Mouse (Mus musculus): ENCODE measurements around the gene Pou2f3. TPM values are rescaled to one million over a fixed set of nuclear protein-coding genes. Genes with fewer than 3 reads are reported as not detected.
A peak's percentile ranks its signal among the peaks of the same experiment; 100 is the strongest.

The Pou2f3 gene
- polyA plus RNA-seq, 1 experiment, result 1.7 TPM

GRCm38 (mm10) chr9:43116997-43117336 is 93.2 kb downstream of the Pou2f3 start:
- Histone ChIP-seq H3K27ac (ENCODE audit: control insufficient read depth, insufficient read depth, low read length) (no peak overlapping the region), H3K4me1 (replicated peaks; ENCODE audit: control insufficient read depth, insufficient read depth, low read length) (no peaks in the 10 kb centered on the region), H3K4me3 (ENCODE audit: control insufficient read depth, insufficient read depth, low read length) (no peak overlapping the region), H3K36me3 (ENCODE audit: control insufficient read depth, insufficient read depth, low read length) (no peaks in the 10 kb centered on the region), H3K27me3 (ENCODE audit: control insufficient read depth, insufficient read depth, low read length) (no peaks in the 10 kb centered on the region; the same call in 1 of the 2 replicates)
- TF ChIP-seq POLR2A (IDR thresholded peaks at IDR 0.05; ENCODE audit: control insufficient read depth, extremely low read depth, insufficient read depth, low read length, poor library complexity) (no peak), CTCF (IDR thresholded peaks at IDR 0.05; ENCODE audit: borderline replicate concordance, control insufficient read depth, extremely low read depth, insufficient read depth, low read length, poor library complexity) (no peak)
- 88% methylated on average over 6 of the region's 6 CpGs for WGBS
- DNase-seq, result no peak

GRCm38 (mm10) chr9:43116134-43116996 is 93.8 kb downstream of the Pou2f3 start, which contains the start of gene Tmem136:
Gene Tmem136, minus strand, starts transcription at chr9:43116570.
- H3K4me1 ChIP-seq (replicated peaks; ENCODE audit: control insufficient read depth, insufficient read depth, low read length), result no peaks in the 10 kb centered on the region
- no peak for TF ChIP-seq POLR2A (IDR thresholded peaks at IDR 0.05; ENCODE audit: control insufficient read depth, extremely low read depth, insufficient read depth, low read length, poor library complexity)
- no peak for TF ChIP-seq CTCF (IDR thresholded peaks at IDR 0.05; ENCODE audit: borderline replicate concordance, control insufficient read depth, extremely low read depth, insufficient read depth, low read length, poor library complexity)
- no peaks in the 10 kb centered on the region for H3K36me3 ChIP-seq (ENCODE audit: control insufficient read depth, insufficient read depth, low read length)
- H3K27me3 ChIP-seq (ENCODE audit: control insufficient read depth, insufficient read depth, low read length), result no peaks in the 10 kb centered on the region; the same call in 1 of the 2 replicates
- no peak within 1 kb of the TSS for H3K27ac ChIP-seq (ENCODE audit: control insufficient read depth, insufficient read depth, low read length)
- peak within 1 kb of the TSS; percentile 10 for H3K4me3 ChIP-seq (ENCODE audit: control insufficient read depth, insufficient read depth, low read length)
- WGBS, result 9% methylated on average over 55 of the region's 55 CpGs
- DNase-seq, result peak; percentile 21

GRCm38 (mm10) chr9:43115431-43116133 is 94.6 kb downstream of the Pou2f3 start:
- WGBS, result 56% methylated on average over 12 of the region's 12 CpGs
- Histone ChIP-seq H3K4me1 (replicated peaks; ENCODE audit: control insufficient read depth, insufficient read depth, low read length) (no peaks in the 10 kb centered on the region), H3K27me3 (ENCODE audit: control insufficient read depth, insufficient read depth, low read length) (no peaks in the 10 kb centered on the region; the same call in 1 of the 2 replicates), H3K4me3 (ENCODE audit: control insufficient read depth, insufficient read depth, low read length) (no peak overlapping the region), H3K36me3 (ENCODE audit: control insufficient read depth, insufficient read depth, low read length) (no peaks in the 10 kb centered on the region), H3K27ac (ENCODE audit: control insufficient read depth, insufficient read depth, low read length) (no peak overlapping the region)
- TF ChIP-seq POLR2A (IDR thresholded peaks at IDR 0.05; ENCODE audit: control insufficient read depth, extremely low read depth, insufficient read depth, low read length, poor library complexity), result no peak
- no peak for TF ChIP-seq CTCF (IDR thresholded peaks at IDR 0.05; ENCODE audit: borderline replicate concordance, control insufficient read depth, extremely low read depth, insufficient read depth, low read length, poor library complexity)
- no peak for DNase-seq

GRCm38 (mm10) chr9:43114833-43115232 is 95.3 kb downstream of the Pou2f3 start:
- WGBS, result 88% methylated on average over 4 of the region's 4 CpGs
- Histone ChIP-seq H3K27ac (ENCODE audit: control insufficient read depth, insufficient read depth, low read length) (no peak overlapping the region), H3K27me3 (ENCODE audit: control insufficient read depth, insufficient read depth, low read length) (no peaks in the 10 kb centered on the region; the same call in 1 of the 2 replicates)

GRCm38 (mm10) chr9:43110286-43110980 is 99.7 kb downstream of the Pou2f3 start:
- peaks cover 2% of the 10 kb centered on the region for H3K4me1 ChIP-seq (replicated peaks; ENCODE audit: control insufficient read depth, insufficient read depth, low read length)
- DNase-seq, result no peak
- H3K27me3 ChIP-seq (ENCODE audit: control insufficient read depth, insufficient read depth, low read length), result peaks cover 6% of the 10 kb centered on the region
- no peak for TF ChIP-seq POLR2A (IDR thresholded peaks at IDR 0.05; ENCODE audit: control insufficient read depth, extremely low read depth, insufficient read depth, low read length, poor library complexity)
- H3K4me3 ChIP-seq (ENCODE audit: control insufficient read depth, insufficient read depth, low read length), result no peak overlapping the region
- no peak overlapping the region for H3K27ac ChIP-seq (ENCODE audit: control insufficient read depth, insufficient read depth, low read length)
- WGBS, result 90% methylated on average over 8 of the region's 8 CpGs
- H3K36me3 ChIP-seq (ENCODE audit: control insufficient read depth, insufficient read depth, low read length), result no peaks in the 10 kb centered on the region

More at GRCm38 (mm10) chr9:43114833-43115232, 95.3 kb downstream of the Pou2f3 start:
- Histone ChIP-seq H3K4me1 (replicated peaks; ENCODE audit: control insufficient read depth, insufficient read depth, low read length) (no peaks in the 10 kb centered on the region), H3K4me3 (ENCODE audit: control insufficient read depth, insufficient read depth, low read length) (no peak overlapping the region), H3K36me3 (ENCODE audit: control insufficient read depth, insufficient read depth, low read length) (no peaks in the 10 kb centered on the region)
- no peak for DNase-seq
- TF ChIP-seq POLR2A (IDR thresholded peaks at IDR 0.05; ENCODE audit: control insufficient read depth, extremely low read depth, insufficient read depth, low read length, poor library complexity) (no peak), CTCF (IDR thresholded peaks at IDR 0.05; ENCODE audit: borderline replicate concordance, control insufficient read depth, extremely low read depth, insufficient read depth, low read length, poor library complexity) (no peak)

- H3K27me3 ChIP-seq (ENCODE audit: control insufficient read depth, insufficient read depth, low read length), result peaks cover 12% of the 10 kb centered on the region
- TF ChIP-seq POLR2A (IDR thresholded peaks at IDR 0.05; ENCODE audit: control insufficient read depth, extremely low read depth, insufficient read depth, low read length, poor library complexity) (no peak), CTCF (IDR thresholded peaks at IDR 0.05; ENCODE audit: borderline replicate concordance, control insufficient read depth, extremely low read depth, insufficient read depth, low read length, poor library complexity) (no peak)
- H3K4me3 ChIP-seq (ENCODE audit: control insufficient read depth, insufficient read depth, low read length), result no peak overlapping the region
- 97% methylated on average over 7 of the region's 7 CpGs for WGBS
- no peak for DNase-seq
- no peaks in the 10 kb centered on the region for H3K36me3 ChIP-seq (ENCODE audit: control insufficient read depth, insufficient read depth, low read length)
- peaks cover 7% of the 10 kb centered on the region for H3K4me1 ChIP-seq (replicated peaks; ENCODE audit: control insufficient read depth, insufficient read depth, low read length)
- H3K27ac ChIP-seq (ENCODE audit: control insufficient read depth, insufficient read depth, low read length), result no peak overlapping the region
Measured at GRCm38 (mm10) chr9:43109125-43109524, 101.0 kb downstream of the Pou2f3 start.

Data from thymus, adult 2 months (tissue).